Mouse (Mus musculus) embryonic fibroblast, embryonic 13.5 days (primary cell): ENCODE results near the gene Nlgn2.

Source experiments
- CTCF ChIP-seq: IDR thresholded peaks from 2 replicates; pipeline ENCODE4 v1.5.1; 2011; ENCODE audit warnings: mild to moderate bottlenecking, control low read depth, low read length, moderate library complexity, borderline replicate concordance; ENCODE audit not compliant: insufficient read depth
- POLR2A ChIP-seq: IDR thresholded peaks from 2 replicates; pipeline ENCODE4 v1.6.1; 2011; ENCODE audit warnings: low read depth, mild to moderate bottlenecking, control low read depth, low read length, moderate library complexity

- TF ChIP-seq POLR2A (no peak), CTCF (no peak)
Measured at GRCm38 (mm10) chr11:69886907-69887635, 49.5 kb upstream of the Nlgn2 start.
